Mouse (Mus musculus) ovary, adult 18-20 months (tissue): ENCODE measurements around the gene Etv6.

Experiments
- DNase-seq: peaks from one replicate; pipeline ENCODE4 v3.0.0; 2022; ENCODE audit warnings: low spot score, mixed read lengths

Gene Etv6

GRCm38 (mm10) chr6:134141616-134142165 is 106.2 kb downstream of the Etv6 start:
- DNase-seq: no peak

GRCm38 (mm10) chr6:134142700-134143099 is 107.2 kb downstream of the Etv6 start:
- no peak for DNase-seq

GRCm38 (mm10) chr6:134143649-134144097 is 108.2 kb downstream of the Etv6 start:
- no peak for DNase-seq

- DNase-seq: no peak
These were observed 109.0 kb downstream of the Etv6 start for GRCm38 (mm10) chr6:134144231-134145130.

GRCm38 (mm10) chr6:134147596-134148442 is 112.3 kb downstream of the Etv6 start:
- DNase-seq: no peak

GRCm38 (mm10) chr6:134148443-134148942 is 113.0 kb downstream of the Etv6 start:
- no peak for DNase-seq

- no peak for DNase-seq
These were observed 114.1 kb downstream of the Etv6 start for GRCm38 (mm10) chr6:134149606-134150005.

GRCm38 (mm10) chr6:134151022-134151680 is 115.7 kb downstream of the Etv6 start:
- no peak for DNase-seq

- DNase-seq: peak; percentile 16
These were observed 116.5 kb downstream of the Etv6 start for GRCm38 (mm10) chr6:134151853-134152505.

- DNase-seq: no peak
These were observed 117.0 kb downstream of the Etv6 start for GRCm38 (mm10) chr6:134152539-134152938.

- DNase-seq: no peak
These were observed 119.2 kb downstream of the Etv6 start for GRCm38 (mm10) chr6:134154746-134155145.

GRCm38 (mm10) chr6:134155900-134156623 is 120.6 kb downstream of the Etv6 start:
- DNase-seq: no peak

- DNase-seq: no peak
These were observed 122.1 kb downstream of the Etv6 start for GRCm38 (mm10) chr6:134157533-134158115.

GRCm38 (mm10) chr6:134158201-134158600 is 122.7 kb downstream of the Etv6 start:
- DNase-seq: no peak

- no peak for DNase-seq
These were observed 124.2 kb downstream of the Etv6 start for GRCm38 (mm10) chr6:134159672-134160071.

- no peak for DNase-seq
These were observed 125.5 kb downstream of the Etv6 start for GRCm38 (mm10) chr6:134161040-134161439.

GRCm38 (mm10) chr6:134163346-134163745 is 127.8 kb downstream of the Etv6 start:
- no peak for DNase-seq

GRCm38 (mm10) chr6:134164356-134164755 is 128.9 kb downstream of the Etv6 start:
- DNase-seq: no peak

GRCm38 (mm10) chr6:134165012-134165411 is 129.5 kb downstream of the Etv6 start:
- no peak for DNase-seq

- no peak for DNase-seq
These were observed 132.5 kb downstream of the Etv6 start for GRCm38 (mm10) chr6:134167963-134168362.
